Mouse (Mus musculus) thymus, adult 2 months (tissue): ENCODE data around the gene Ppp1r32.

Experiments
- CTCF ChIP-seq: fragments of 200-500 bp; IDR thresholded peaks from 2 replicates; pipeline ENCODE4 v1.5.1; 2012; ENCODE audit warnings: mild to moderate bottlenecking, control low read depth, low read length, moderate library complexity, borderline replicate concordance; ENCODE audit not compliant: control insufficient read depth, poor library complexity, insufficient read depth; ENCODE audit errors: extremely low read depth
- POLR2A ChIP-seq: fragments of 200-500 bp; IDR thresholded peaks from 2 replicates; pipeline ENCODE4 v1.6.1; 2012; ENCODE audit warnings: mild to moderate bottlenecking, low read length, control low read depth, moderate library complexity; ENCODE audit not compliant: control insufficient read depth, poor library complexity, insufficient read depth; ENCODE audit errors: extremely low read depth

GRCm38 (mm10) chr19:10457484-10457800 is 25.3 kb downstream of the Ppp1r32 start:
- TF ChIP-seq POLR2A: no peak
- no peak for TF ChIP-seq CTCF
